Mouse (Mus musculus) heart, adult 2 months (tissue): ENCODE measurements around the gene Tmem232. TPM values are rescaled to one million over a fixed set of nuclear protein-coding genes. Genes with fewer than 3 reads are reported as not detected.

Source experiments
- DNase-seq, 2 experiments: peaks; one replicate each; pipeline ENCODE4 v3.0.0; 2021
- H3K27ac ChIP-seq: fragments of 200-600 bp; 2 replicates; pipeline ENCODE4 v1.8.1; 2022
- H3K27me3 ChIP-seq: fragments of 200-500 bp; 2 replicates; pipeline ENCODE4 v1.6.1; 2012; ENCODE audit warnings: mild to moderate bottlenecking, low read length, inconsistent platforms, mixed read lengths; ENCODE audit not compliant: control insufficient read depth, insufficient read depth
- H3K36me3 ChIP-seq: fragments of 200-500 bp; 2 replicates; pipeline ENCODE4 v1.6.1; 2012; ENCODE audit warnings: low read length, inconsistent platforms; ENCODE audit not compliant: control insufficient read depth, insufficient read depth
- H3K4me1 ChIP-seq: fragments of 200-500 bp; 2 replicates; pipeline ENCODE4 v1.6.1; 2011; ENCODE audit warnings: low read length; ENCODE audit not compliant: control insufficient read depth, insufficient read depth
- H3K4me3 ChIP-seq: fragments of 200-600 bp; 2 replicates; pipeline ENCODE4 v1.8.1; 2022
- H3K79me2 ChIP-seq: fragments of 200-500 bp; replicated peaks from 2 replicates; pipeline ENCODE4 v1.6.1; 2012; ENCODE audit warnings: mild to moderate bottlenecking, inconsistent platforms, low read length, moderate library complexity, mixed read lengths; ENCODE audit not compliant: control insufficient read depth, insufficient read depth
- H3K9ac ChIP-seq: fragments of 200-500 bp; 2 replicates; pipeline ENCODE4 v1.6.1; 2012; ENCODE audit warnings: low read depth, mild to moderate bottlenecking, control low read depth, inconsistent platforms, low read length, mixed read lengths
- CTCF ChIP-seq: fragments of 200-600 bp; IDR thresholded peaks from 2 replicates; pipeline ENCODE4 v1.8.1; 2022; ENCODE audit warnings: antibody characterized with exemption, mild to moderate bottlenecking, moderate library complexity
- EP300 ChIP-seq: fragments of 200-500 bp; IDR thresholded peaks from 2 replicates; pipeline ENCODE4 v1.6.1; 2011; ENCODE audit warnings: low read depth, low read length, control low read depth; ENCODE audit not compliant: insufficient read depth
- POLR2A ChIP-seq: fragments of 200-500 bp; IDR thresholded peaks from 2 replicates; pipeline ENCODE4 v1.6.1; 2011; ENCODE audit warnings: mild to moderate bottlenecking, low read depth, low read length, control low read depth; ENCODE audit not compliant: insufficient read depth
- WGBS: fragments of 180-500 bp; shearing (Covaris S2); methylation state at CpG from one replicate; pipeline ENCODE4 v1.1.7; 2018; 5-methylcytosine and 5-hydroxymethylcytosine counted together
- intact Hi-C: fragments of 180-260 bp; cut with DNase I; formaldehyde crosslinking; loops from one replicate; pipeline ENCODE4 v1.15.1; 2025
- polyA plus RNA-seq: library from polyadenylated mRNA; depleted of rRNA; stranded (reverse); fragments of >200 nt; gene quantifications from 2 replicates; pipeline ENCODE4 v1.2.3, GENCODE M21; 2012
- total RNA-seq, 2 experiments: library from RNA; stranded (reverse); gene quantifications; 2 replicates each; pipeline ENCODE4 v1.2.3; 2021

Tmem232 gene
- total and polyA plus RNA-seq, 3 experiments: 0.14 TPM; not detected in 2

GRCm38 (mm10) chr17:65559273-65559672 is 18.7 kb upstream of the Tmem232 start:
- WGBS: 44% methylated on average over 5 of the region's 5 CpGs
- no peak overlapping the region for H3K9ac ChIP-seq
- no peak overlapping the region for H3K4me3 ChIP-seq
- H3K27ac ChIP-seq: no peak overlapping the region
- peaks cover 4% of the 10 kb centered on the region; the same call in 1 of the 2 replicates for H3K4me1 ChIP-seq
- no peaks in the 10 kb centered on the region for H3K36me3 ChIP-seq
- TF ChIP-seq POLR2A (no peak), EP300 (no peak), CTCF (peak; percentile 59)
- no peaks in the 10 kb centered on the region for H3K79me2 ChIP-seq
- intact Hi-C loops: no loop called here
- no peaks in the 10 kb centered on the region for H3K27me3 ChIP-seq
- DNase-seq: no peak

DNA sequence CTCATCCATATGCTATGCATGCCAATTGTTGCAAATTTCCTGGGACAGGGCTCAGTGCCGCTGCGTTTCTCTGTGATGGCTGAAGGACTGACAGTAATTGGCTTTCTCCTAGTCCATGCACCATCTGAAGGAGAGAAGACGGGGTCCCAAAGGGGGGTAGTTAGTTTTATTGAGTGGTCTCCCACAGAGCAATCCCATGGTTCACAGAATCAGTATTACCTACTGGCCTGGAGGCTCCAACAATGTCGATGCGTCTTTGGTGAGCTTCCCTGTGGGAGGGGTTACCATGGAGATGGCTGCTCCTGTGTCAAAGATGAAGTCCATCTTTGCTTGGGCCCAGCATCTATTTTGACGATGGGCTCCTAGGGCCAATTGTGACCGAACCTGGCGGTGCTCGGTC is 18.2 kb upstream of the Tmem232 start:
- intact Hi-C loops: no loop called here
- Histone ChIP-seq H3K27ac (no peak overlapping the region), H3K9ac (no peak overlapping the region), H3K4me3 (no peak overlapping the region), H3K36me3 (no peaks in the 10 kb centered on the region), H3K79me2 (no peaks in the 10 kb centered on the region), H3K27me3 (no peaks in the 10 kb centered on the region), H3K4me1 (peaks cover 4% of the 10 kb centered on the region; the same call in 1 of the 2 replicates)
- TF ChIP-seq EP300 (no peak), CTCF (no peak), POLR2A (no peak)
- no peak for DNase-seq
- WGBS: 54% methylated on average over 9 of the region's 9 CpGs

- DNase-seq: peak; percentile 51 to 61
- Histone ChIP-seq H3K4me1 (peaks cover 2% of the 10 kb centered on the region; the same call in 1 of the 2 replicates), H3K36me3 (no peaks in the 10 kb centered on the region), H3K4me3 (no peak overlapping the region), H3K27me3 (no peaks in the 10 kb centered on the region), H3K79me2 (no peaks in the 10 kb centered on the region), H3K27ac (no peak overlapping the region), H3K9ac (no peak overlapping the region)
- peak; percentile 83 for TF ChIP-seq CTCF
- no peak for TF ChIP-seq POLR2A
- 42% methylated on average over 9 of the region's 9 CpGs for WGBS
- intact Hi-C loops: no loop called here
These were observed 17.6 kb upstream of the Tmem232 start for GRCm38 (mm10) chr17:65558217-65558616.

- H3K27ac ChIP-seq: no peak overlapping the region
- H3K79me2 ChIP-seq: no peaks in the 10 kb centered on the region
- H3K4me1 ChIP-seq: peaks cover 2% of the 10 kb centered on the region; the same call in 1 of the 2 replicates
- H3K4me3 ChIP-seq: no peak overlapping the region
- WGBS: 35% methylated on average over 6 of the region's 6 CpGs
- intact Hi-C loops: no loop called here
- no peak overlapping the region for H3K9ac ChIP-seq
- no peaks in the 10 kb centered on the region for H3K27me3 ChIP-seq
- TF ChIP-seq EP300: no peak
- TF ChIP-seq POLR2A: no peak
- TF ChIP-seq CTCF: no peak
- DNase-seq: no peak
- H3K36me3 ChIP-seq: no peaks in the 10 kb centered on the region
These were observed 16.6 kb upstream of the Tmem232 start for GRCm38 (mm10) chr17:65557212-65557611.

- Histone ChIP-seq H3K9ac (no peak overlapping the region), H3K27me3 (no peaks in the 10 kb centered on the region), H3K79me2 (no peaks in the 10 kb centered on the region), H3K4me1 (peaks cover 2% of the 10 kb centered on the region; the same call in 1 of the 2 replicates), H3K36me3 (no peaks in the 10 kb centered on the region), H3K27ac (no peak overlapping the region), H3K4me3 (no peak overlapping the region)
- intact Hi-C loops: no loop called here
- peak in 1 of 2 experiments; percentile 15 for DNase-seq
- WGBS: 42% methylated on average over 10 of the region's 10 CpGs
- TF ChIP-seq POLR2A: no peak
- no peak for TF ChIP-seq CTCF
- TF ChIP-seq EP300: no peak
These were observed 16.2 kb upstream of the Tmem232 start for GRCm38 (mm10) chr17:65556798-65557197.

DNA sequence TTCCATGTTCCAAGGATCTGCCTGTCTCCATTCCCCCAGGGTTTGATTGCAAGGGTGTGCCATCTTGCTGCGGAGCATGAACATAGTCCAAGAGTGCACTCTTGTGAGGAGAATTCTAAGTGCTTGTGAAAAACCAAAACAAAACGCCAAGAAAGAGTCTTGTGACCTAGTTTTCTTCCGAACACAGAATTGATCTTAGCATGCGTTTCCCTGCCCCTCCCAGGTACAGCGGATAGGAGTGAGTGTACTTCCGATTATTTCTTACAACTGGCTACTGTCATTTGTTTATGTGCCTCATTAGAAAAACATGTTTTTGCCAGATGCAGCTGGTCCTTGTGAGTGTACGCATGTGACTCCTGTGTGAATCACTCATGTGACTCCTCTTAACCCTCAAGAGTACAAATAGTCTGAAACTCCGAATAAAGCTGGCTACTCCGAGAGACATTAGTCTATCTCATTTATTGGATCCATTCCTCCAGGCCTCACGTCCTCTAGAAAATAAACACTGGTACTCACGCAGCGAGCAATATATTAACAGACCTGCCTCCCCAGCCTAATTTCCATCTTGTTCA is 11.9 kb upstream of the Tmem232 start:
- Histone ChIP-seq H3K79me2 (no peaks in the 10 kb centered on the region), H3K27ac (no peak overlapping the region), H3K4me1 (peaks cover 4% of the 10 kb centered on the region), H3K4me3 (no peak overlapping the region), H3K36me3 (no peaks in the 10 kb centered on the region), H3K27me3 (no peaks in the 10 kb centered on the region; the same call in 1 of the 2 replicates), H3K9ac (no peak overlapping the region)
- TF ChIP-seq CTCF (no peak), EP300 (no peak), POLR2A (no peak)
- intact Hi-C loops: no loop called here
- DNase-seq: no peak
- 81% methylated on average over 12 of the region's 12 CpGs for WGBS
